Mouse (Mus musculus) embryonic facial prominence, embryonic 12.5 days (tissue): Measurements from ENCODE around the gene Lrrc34. TPM values are rescaled to one million over a fixed set of nuclear protein-coding genes. Genes with fewer than 3 reads are reported as not detected.

Experiments
- ATAC-seq: fragments of 200-750 bp; cut with Nextera tagmentation; 2 replicates; pipeline ENCODE4 v1.8.0; 2017; ENCODE audit not compliant: insufficient number of reproducible peaks, insufficient read depth, low FRiP score, low TSS enrichment
- H3K27ac ChIP-seq: fragments of 300-500 bp; sonication (generic); 2 replicates; pipeline ENCODE4 v1.5.1; 2016; ENCODE audit warnings: mild to moderate bottlenecking
- H3K27me3 ChIP-seq: fragments of 300-500 bp; sonication (generic); 2 replicates; pipeline ENCODE4 v1.6.1; 2016; ENCODE audit warnings: mild to moderate bottlenecking, moderate library complexity
- H3K36me3 ChIP-seq: fragments of 300-500 bp; sonication (generic); 2 replicates; pipeline ENCODE4 v1.6.1; 2016; ENCODE audit warnings: mild to moderate bottlenecking
- H3K4me1 ChIP-seq: fragments of 300-500 bp; sonication (generic); 2 replicates; pipeline ENCODE4 v1.6.1; 2016
- H3K4me2 ChIP-seq: fragments of 300-500 bp; sonication (generic); replicated peaks from 2 replicates; pipeline ENCODE4 v1.6.1; 2016; ENCODE audit warnings: mild to moderate bottlenecking, moderate library complexity
- H3K4me3 ChIP-seq: fragments of 300-500 bp; sonication (generic); 2 replicates; pipeline ENCODE4 v1.5.1; 2016; ENCODE audit warnings: mild to moderate bottlenecking
- H3K9ac ChIP-seq: fragments of 300-500 bp; sonication (generic); 2 replicates; pipeline ENCODE4 v1.6.1; 2016; ENCODE audit warnings: mild to moderate bottlenecking, moderate library complexity
- H3K9me3 ChIP-seq: fragments of 300-500 bp; sonication (generic); 2 replicates; pipeline ENCODE4 v1.6.1; 2016; ENCODE audit warnings: mild to moderate bottlenecking, moderate library complexity
- WGBS: fragments of 180-500 bp; shearing (Covaris S2); methylation state at CpG from one replicate; pipeline ENCODE4 v1.1.7; 2016; 5-methylcytosine and 5-hydroxymethylcytosine counted together
- polyA plus RNA-seq: library from polyadenylated mRNA; unstranded; fragments of >200 nt; fragmentation: Nextera tagmentation; extraction: Ambion mirVana; gene quantifications from 2 replicates; pipeline ENCODE4 v1.2.1, GENCODE M21; 2016

The Lrrc34 gene
- polyA plus RNA-seq, 1 experiment from 2014 or later, result 2.0 TPM

DNA sequence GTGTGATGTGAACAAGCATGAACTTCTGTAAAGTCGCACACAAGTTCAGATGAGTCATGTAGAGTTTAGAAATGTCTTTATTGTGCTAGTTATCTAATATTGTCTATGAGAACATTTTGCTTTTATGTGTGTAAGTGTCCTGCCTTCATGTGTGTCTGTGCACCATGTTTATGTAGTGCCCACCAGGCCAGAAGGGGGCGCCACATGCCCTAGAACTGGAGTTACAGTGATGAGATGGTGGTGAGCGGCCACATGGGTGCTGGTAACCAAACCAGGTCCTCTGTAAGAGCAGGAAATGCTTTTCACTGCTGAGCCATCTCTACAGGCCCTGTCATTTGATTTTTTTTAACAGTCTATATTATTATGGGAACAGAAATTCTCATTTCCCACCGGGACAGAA is 12.0 kb downstream of the Lrrc34 start:
- no peaks in the 10 kb centered on the region for H3K9me3 ChIP-seq

DNA sequence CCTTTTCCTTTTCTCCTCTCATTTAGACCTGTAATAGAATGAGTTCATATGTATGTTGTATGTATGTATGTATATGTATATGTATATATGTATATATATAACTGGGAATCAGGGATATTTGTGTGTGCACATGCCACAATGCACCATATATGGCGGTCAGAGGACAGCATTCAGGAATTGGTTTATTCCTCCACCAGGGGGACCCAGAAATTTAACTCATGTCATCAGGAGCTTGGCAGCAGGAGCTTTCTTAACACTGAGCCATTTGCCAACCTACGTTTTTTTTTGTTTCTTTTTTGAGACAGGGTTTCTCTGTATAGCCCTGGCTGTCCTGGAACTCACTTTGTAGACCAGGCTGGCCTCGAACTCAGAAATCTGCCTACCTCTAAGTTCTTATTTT is 14.0 kb downstream of the Lrrc34 start:
- Histone ChIP-seq H3K4me1 (no peaks in the 10 kb centered on the region), H3K9me3 (no peaks in the 10 kb centered on the region), H3K4me2 (no peak overlapping the region), H3K27ac (no peak overlapping the region), H3K27me3 (no peaks in the 10 kb centered on the region), H3K36me3 (no peaks in the 10 kb centered on the region), H3K4me3 (no peak overlapping the region), H3K9ac (no peak overlapping the region)
- WGBS, result 55% methylated on average over 3 of the region's 3 CpGs
- no peak for ATAC-seq

More for the DNA sequence above, 12.0 kb downstream of the Lrrc34 start:
- H3K9ac ChIP-seq, result no peak overlapping the region
- H3K27me3 ChIP-seq, result no peaks in the 10 kb centered on the region
- H3K4me1 ChIP-seq, result no peaks in the 10 kb centered on the region
- WGBS, result 80% methylated on average over 4 of the region's 4 CpGs
- H3K27ac ChIP-seq, result no peak overlapping the region
- no peaks in the 10 kb centered on the region for H3K36me3 ChIP-seq
- H3K4me3 ChIP-seq, result no peak overlapping the region
- ATAC-seq, result no peak
- no peak overlapping the region for H3K4me2 ChIP-seq

DNA sequence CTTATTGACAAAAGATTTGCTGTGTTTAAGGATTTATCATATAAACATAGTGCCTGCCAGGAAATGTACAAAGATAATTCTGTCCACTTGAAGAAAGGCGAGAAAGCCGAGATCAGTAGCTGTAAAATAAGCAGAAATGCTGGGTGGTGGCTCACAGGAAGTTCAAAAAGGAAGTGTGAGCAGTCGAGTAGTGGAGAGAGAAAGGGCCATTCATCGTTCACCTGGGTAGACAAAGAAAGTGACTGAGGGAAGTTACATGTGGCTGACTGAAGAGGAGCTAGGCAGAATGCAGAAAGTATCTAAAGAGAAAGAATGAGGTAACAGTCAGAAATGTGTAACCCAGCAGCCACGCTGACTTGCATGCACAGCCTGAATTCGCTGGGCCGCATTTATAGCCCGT is 27.5 kb downstream of the Lrrc34 start:
- H3K27me3 ChIP-seq, result no peaks in the 10 kb centered on the region
- H3K27ac ChIP-seq, result no peak overlapping the region
- no peaks in the 10 kb centered on the region for H3K4me1 ChIP-seq
- H3K4me2 ChIP-seq, result no peak overlapping the region
- no peaks in the 10 kb centered on the region for H3K9me3 ChIP-seq
- H3K9ac ChIP-seq, result no peak overlapping the region
- H3K4me3 ChIP-seq, result no peak overlapping the region
- 70% methylated on average over 8 of the region's 8 CpGs for WGBS
- peaks cover 24% of the 10 kb centered on the region for H3K36me3 ChIP-seq
- no peak for ATAC-seq

DNA sequence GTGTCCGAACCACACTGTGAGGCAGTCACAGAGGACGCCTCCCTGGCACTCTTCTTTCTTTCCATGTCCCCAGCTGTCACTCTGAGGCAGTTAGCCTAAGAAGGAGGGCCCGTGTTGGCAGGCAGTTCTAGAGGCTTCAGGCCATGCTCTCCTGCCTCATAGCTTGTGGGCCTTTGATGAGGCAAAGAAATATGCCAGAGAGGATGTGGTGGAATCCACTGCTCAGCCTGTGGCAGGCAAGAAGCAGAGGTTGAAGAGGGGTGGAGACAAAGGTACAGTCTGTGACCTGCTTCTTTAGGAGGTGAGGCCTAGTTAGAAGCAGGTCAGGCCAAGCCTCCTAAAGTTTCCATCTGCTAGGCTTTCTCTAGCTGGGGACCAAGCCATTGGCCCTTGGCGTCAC is 36.7 kb downstream of the Lrrc34 start:
- H3K27ac ChIP-seq, result no peak overlapping the region
- H3K4me3 ChIP-seq, result no peak overlapping the region
- H3K9ac ChIP-seq, result no peak overlapping the region
- no peaks in the 10 kb centered on the region for H3K4me1 ChIP-seq
- H3K27me3 ChIP-seq, result no peaks in the 10 kb centered on the region
- H3K9me3 ChIP-seq, result no peaks in the 10 kb centered on the region
- no peak overlapping the region for H3K4me2 ChIP-seq
- no peak for ATAC-seq
- peaks cover 69% of the 10 kb centered on the region for H3K36me3 ChIP-seq
- 95% methylated on average over 4 of the region's 4 CpGs for WGBS

DNA sequence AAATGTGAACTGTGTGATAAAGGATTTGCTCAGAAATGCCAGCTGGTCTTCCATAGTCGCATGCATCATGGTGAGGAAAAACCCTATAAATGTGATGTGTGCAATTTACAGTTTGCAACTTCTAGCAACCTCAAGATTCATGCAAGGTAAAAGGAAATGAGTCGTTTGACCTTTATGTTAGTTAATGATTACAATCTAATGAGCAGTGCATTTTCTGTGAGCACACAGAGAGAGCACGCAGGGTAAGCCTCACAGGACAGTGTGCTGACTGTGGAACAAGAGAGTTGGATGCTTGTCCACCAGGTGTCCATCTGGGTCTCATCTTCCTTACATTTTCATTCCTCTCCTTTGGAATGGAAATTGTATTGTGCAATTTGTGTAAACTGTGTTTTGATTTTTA is 38.7 kb downstream of the Lrrc34 start:
- no peak overlapping the region for H3K9ac ChIP-seq
- no peak overlapping the region for H3K4me3 ChIP-seq
- H3K27me3 ChIP-seq, result no peaks in the 10 kb centered on the region
- no peaks in the 10 kb centered on the region for H3K4me1 ChIP-seq
- no peak for ATAC-seq
- no peak overlapping the region for H3K27ac ChIP-seq
- WGBS, result 87% methylated on average over 3 of the region's 3 CpGs
- no peaks in the 10 kb centered on the region for H3K9me3 ChIP-seq
- H3K4me2 ChIP-seq, result no peak overlapping the region
- H3K36me3 ChIP-seq, result peaks cover 62% of the 10 kb centered on the region

DNA sequence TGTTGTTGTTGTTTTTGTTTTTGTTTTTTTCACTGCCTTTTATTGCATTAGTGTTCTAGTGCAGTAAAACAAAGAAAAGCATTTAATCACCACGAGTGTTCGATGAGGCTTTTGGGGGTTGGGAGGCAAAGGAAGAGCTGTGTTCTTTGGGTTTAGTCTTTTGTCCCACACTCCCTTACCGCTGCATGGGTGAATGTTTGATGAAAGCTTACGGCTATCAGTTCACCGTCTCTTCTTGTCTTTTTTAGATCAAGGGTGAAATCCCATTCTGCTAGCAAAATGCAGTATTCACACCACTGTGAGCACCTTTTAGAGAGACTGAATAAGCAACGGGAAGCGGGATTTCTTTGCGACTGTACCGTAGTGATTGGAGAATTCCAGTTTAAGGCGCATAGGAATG is 44.4 kb downstream of the Lrrc34 start:
- H3K4me1 ChIP-seq, result peaks cover 13% of the 10 kb centered on the region
- no peaks in the 10 kb centered on the region for H3K9me3 ChIP-seq
- no peaks in the 10 kb centered on the region for H3K27me3 ChIP-seq
- WGBS, result 40% methylated on average over 10 of the region's 10 CpGs
- 0 out of 2 replicates have a peak overlapping the region, but pooled peaks have one; percentile 95 for H3K27ac ChIP-seq
- H3K9ac ChIP-seq, result peak overlapping the region; percentile 84
- H3K36me3 ChIP-seq, result peaks cover 25% of the 10 kb centered on the region
- H3K4me3 ChIP-seq, result peak overlapping the region; percentile 86
- peak overlapping the region; percentile 90 for H3K4me2 ChIP-seq
- no peak for ATAC-seq

DNA sequence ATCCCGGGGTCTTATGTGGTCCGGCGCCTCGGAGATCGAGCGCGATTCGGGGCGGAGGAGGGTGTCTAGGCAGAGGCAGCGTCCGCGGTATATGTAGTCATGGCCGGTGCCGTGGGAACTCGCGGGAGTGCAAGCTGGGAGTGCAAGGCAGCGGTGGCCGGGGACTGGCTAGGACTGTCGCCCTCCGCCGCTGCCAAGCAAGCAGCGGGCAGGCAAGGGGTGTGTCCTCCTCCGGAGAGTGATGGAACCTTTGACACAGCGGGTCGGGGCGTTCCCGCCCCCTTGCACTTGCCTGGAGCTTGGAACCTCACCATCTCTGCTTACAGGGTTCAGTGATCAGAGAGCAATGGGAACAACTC is 45.0 kb downstream of the Lrrc34 start:
- Histone ChIP-seq H3K4me2 (peak overlapping the region; percentile 90), H3K4me3 (peak overlapping the region; percentile 86), H3K27ac (peak overlapping the region; percentile 95), H3K27me3 (no peaks in the 10 kb centered on the region), H3K9me3 (no peaks in the 10 kb centered on the region), H3K4me1 (peaks cover 13% of the 10 kb centered on the region), H3K9ac (peak overlapping the region; percentile 84), H3K36me3 (peaks cover 21% of the 10 kb centered on the region)
- ATAC-seq, result peak; percentile 45
- WGBS, result under 1% methylated on average over 27 of the region's 27 CpGs

DNA sequence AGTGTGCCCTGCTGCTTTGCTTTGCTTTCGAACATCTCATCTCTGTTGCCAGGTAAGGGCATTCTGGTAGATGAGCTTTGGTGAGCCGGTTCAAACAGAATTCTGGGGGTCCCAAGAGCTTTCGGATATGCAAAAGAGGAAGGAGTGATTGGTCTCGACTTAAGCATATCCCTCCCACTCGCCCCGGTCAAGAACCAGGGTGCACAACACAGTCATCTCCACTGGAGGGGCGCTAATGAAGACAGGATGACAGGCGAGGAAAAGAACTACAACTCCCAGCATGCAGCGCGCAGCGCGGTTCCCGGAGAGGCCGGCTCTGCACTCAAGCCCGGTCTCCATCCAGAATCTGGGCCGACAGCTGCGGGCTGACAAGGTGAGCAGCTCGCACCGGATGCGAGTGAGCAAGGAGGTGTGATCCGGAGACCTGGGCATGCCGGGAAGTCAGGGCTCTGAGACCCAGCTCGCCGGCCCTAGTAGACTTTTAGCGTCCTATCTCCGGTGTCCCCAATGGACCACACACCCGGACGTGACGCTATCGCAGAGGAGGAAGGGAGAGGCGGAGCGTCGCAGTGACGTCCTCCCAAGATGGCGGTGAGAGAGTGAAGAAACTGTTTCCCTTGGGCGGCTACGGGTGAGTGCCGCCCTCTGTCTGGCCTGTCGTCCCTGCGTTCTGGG is 45.5 kb downstream of the Lrrc34 start, which contains the start of gene Mynn:
Mynn (plus strand) TSS at position 1 of the 675 bp plus-strand sequence.
- Histone ChIP-seq H3K4me1 (peaks cover 13% of the 10 kb centered on the region), H3K4me3 (peak within 1 kb of the TSS; percentile 86)
- peak; percentile 88 for ATAC-seq

DNA sequence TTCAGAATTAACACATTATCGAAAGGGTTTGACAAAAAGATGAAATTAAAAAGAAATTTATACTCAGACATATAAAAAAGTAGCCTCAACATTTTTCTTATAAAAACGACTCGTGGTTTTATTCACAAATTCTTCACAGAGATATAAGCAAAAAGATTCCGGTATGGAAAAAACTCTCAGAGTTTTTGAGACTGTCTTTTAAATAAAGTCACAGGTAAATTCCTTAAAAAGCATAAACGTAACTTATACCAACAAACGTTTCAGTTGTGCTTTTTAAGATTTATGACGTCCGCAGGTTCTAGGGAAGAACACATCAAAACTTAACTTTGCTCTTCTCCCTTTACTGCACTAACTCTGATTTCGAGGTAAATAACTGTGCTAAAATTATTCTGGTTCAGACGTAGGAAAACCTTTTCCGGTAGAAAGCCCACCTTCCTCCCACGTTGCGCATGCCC is 46.0 kb downstream of the Lrrc34 start:
- Histone ChIP-seq H3K4me2 (peak overlapping the region; percentile 90), H3K9ac (peak overlapping the region; percentile 84; the same call in 1 of the 2 replicates), H3K9me3 (no peaks in the 10 kb centered on the region), H3K27me3 (no peaks in the 10 kb centered on the region), H3K27ac (peak overlapping the region; percentile 95), H3K4me3 (peak overlapping the region; percentile 86), H3K36me3 (peaks cover 14% of the 10 kb centered on the region), H3K4me1 (peaks cover 13% of the 10 kb centered on the region)
- ATAC-seq, result no peak
- under 1% methylated on average over 13 of the region's 13 CpGs for WGBS

More for the DNA sequence above, 45.5 kb downstream of the Lrrc34 start, which contains the start of gene Mynn:
- Histone ChIP-seq H3K4me2 (peak within 1 kb of the TSS; percentile 90), H3K36me3 (peaks cover 16% of the 10 kb centered on the region), H3K27ac (peak within 1 kb of the TSS; percentile 95), H3K27me3 (no peaks in the 10 kb centered on the region), H3K9ac (peak within 1 kb of the TSS; percentile 84), H3K9me3 (no peaks in the 10 kb centered on the region)
- under 1% methylated on average over 40 of the region's 40 CpGs for WGBS

DNA sequence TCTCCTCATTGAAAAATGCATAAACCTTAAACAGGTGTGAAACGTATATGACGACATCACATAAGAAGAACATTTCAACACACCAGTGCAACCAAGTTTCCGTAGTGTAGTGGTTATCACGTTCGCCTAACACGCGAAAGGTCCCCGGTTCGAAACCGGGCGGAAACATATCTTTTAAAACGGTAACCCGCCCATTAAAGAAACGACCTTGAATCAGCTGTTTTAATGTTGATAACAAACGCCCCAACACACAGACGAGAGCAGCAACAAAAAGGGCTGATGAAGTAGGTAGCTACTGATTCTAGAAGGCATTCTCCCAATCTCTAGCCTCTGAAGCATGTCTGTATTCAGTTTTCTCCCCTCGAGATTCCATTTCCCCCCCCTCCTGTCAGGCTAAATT is 46.5 kb downstream of the Lrrc34 start:
- H3K27me3 ChIP-seq, result no peaks in the 10 kb centered on the region
- H3K4me2 ChIP-seq, result peak overlapping the region; percentile 90
- no peak overlapping the region for H3K27ac ChIP-seq
- H3K9me3 ChIP-seq, result no peaks in the 10 kb centered on the region
- ATAC-seq, result no peak
- H3K36me3 ChIP-seq, result peaks cover 10% of the 10 kb centered on the region
- H3K9ac ChIP-seq, result no peak overlapping the region
- peaks cover 13% of the 10 kb centered on the region for H3K4me1 ChIP-seq
- peak overlapping the region; percentile 45 for H3K4me3 ChIP-seq
- under 1% methylated on average over 17 of the region's 17 CpGs for WGBS

DNA sequence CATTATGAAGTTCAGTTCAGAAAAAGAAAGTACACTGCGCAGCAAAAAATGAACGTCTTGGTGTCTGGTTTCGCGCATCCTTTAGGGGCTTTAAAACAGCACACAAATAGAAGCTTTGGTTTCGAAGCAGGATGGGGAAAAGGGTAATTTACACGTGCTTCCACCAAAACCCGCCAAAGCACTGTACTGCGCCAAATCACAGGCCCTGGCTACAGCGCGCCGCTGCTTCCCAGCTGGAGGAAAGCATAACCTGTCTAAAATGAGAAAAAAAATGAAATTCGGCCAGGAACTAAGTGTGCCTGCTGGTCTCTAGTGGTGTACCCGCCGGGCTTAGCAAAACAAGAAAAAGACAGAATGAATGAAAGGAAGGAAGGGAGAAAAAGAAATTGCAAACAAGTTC is 47.0 kb downstream of the Lrrc34 start:
- no peak for ATAC-seq
- under 1% methylated on average over 14 of the region's 14 CpGs for WGBS
- H3K4me3 ChIP-seq, result peak overlapping the region; percentile 45
- peak overlapping the region; percentile 90 for H3K4me2 ChIP-seq
- H3K9me3 ChIP-seq, result no peaks in the 10 kb centered on the region
- H3K27me3 ChIP-seq, result no peaks in the 10 kb centered on the region
- peaks cover 13% of the 10 kb centered on the region for H3K4me1 ChIP-seq
- peak overlapping the region; percentile 19 for H3K9ac ChIP-seq
- peaks cover 8% of the 10 kb centered on the region for H3K36me3 ChIP-seq
- H3K27ac ChIP-seq, result peak overlapping the region; percentile 61

DNA sequence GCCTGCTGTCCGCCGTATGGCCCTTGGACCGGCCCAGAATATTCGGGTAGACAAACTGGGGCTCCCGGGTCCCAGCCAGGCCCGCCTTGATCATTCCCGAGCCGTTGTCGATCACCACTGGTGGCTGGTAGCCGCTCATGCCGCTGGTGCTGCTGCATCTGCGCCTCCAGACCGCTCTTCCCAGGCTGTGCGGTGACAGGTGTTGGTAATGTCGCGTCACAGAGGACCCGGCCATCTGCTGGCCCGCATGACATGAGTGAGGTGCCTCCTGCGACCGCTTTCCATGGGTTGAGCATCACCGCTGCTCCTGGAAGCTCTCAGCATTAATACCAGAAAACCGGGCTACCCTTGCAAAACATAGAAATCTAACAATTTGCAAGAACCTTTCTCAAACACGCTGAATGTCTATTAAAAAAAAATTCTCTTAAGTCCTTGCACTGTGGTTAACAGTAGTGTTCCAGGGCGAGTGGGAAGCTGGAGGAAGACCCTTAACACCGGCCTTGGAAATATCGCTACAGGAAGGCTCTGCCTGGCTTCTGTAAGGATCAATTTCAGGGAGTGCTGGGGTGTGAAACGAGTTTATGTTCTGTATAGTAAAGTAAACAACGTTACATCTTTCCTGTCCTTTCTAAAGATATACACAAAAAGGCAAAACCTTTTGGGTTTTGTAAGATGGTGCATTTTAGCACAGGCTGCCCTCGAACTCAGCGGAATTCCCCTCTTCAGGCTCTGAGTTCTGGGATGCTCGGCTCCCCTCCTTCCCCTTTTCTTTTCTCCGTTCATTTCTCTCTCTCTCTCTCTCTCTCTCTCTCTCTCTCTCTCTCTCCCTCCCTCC is 47.7 kb downstream of the Lrrc34 start, which contains the start of gene Actrt3:
Actrt3 (minus strand) TSS at position 229 of the 835 bp plus-strand sequence.
- H3K4me3 ChIP-seq, result peak within 1 kb of the TSS; percentile 45
- H3K27ac ChIP-seq, result peak within 1 kb of the TSS; percentile 61
- H3K4me2 ChIP-seq, result peak within 1 kb of the TSS; percentile 90
- peaks cover 13% of the 10 kb centered on the region for H3K4me1 ChIP-seq
- ATAC-seq, result no peak
- no peaks in the 10 kb centered on the region for H3K9me3 ChIP-seq
- WGBS, result 1% methylated on average over 31 of the region's 32 CpGs
- H3K27me3 ChIP-seq, result no peaks in the 10 kb centered on the region
- H3K9ac ChIP-seq, result peak within 1 kb of the TSS; percentile 53
- H3K36me3 ChIP-seq, result peaks cover 8% of the 10 kb centered on the region
